Mouse (Mus musculus) left cerebral cortex, adult 9 months (tissue): ENCODE results near the gene Zfp704.
A peak's percentile ranks its signal among the peaks of the same experiment; 100 is the strongest.

Source experiments
- DNase-seq, 2 experiments: peaks; one replicate each; pipeline ENCODE4 v3.0.0; 2022; ENCODE audit warnings: low spot score in 2 of 2

Gene Zfp704

GRCm38 (mm10) chr3:9461660-9462059, 148.2 kb downstream of the Zfp704 start:
- DNase-seq: peak in 1 of 2 experiments; percentile 17

GRCm38 (mm10) chr3:9460284-9460683, 149.6 kb downstream of the Zfp704 start:
- no peak for DNase-seq

GRCm38 (mm10) chr3:9456380-9456890, 153.4 kb downstream of the Zfp704 start:
- DNase-seq: no peak

GRCm38 (mm10) chr3:9455351-9455750, 154.5 kb downstream of the Zfp704 start:
- DNase-seq: no peak

GRCm38 (mm10) chr3:9454556-9455330, 155.1 kb downstream of the Zfp704 start:
- peak in 1 of 2 experiments; percentile 53 for DNase-seq

- no peak for DNase-seq
Measured at GRCm38 (mm10) chr3:9450521-9450920, 159.4 kb downstream of the Zfp704 start.

GRCm38 (mm10) chr3:9449261-9450007, 160.5 kb downstream of the Zfp704 start:
- no peak for DNase-seq

- no peak for DNase-seq
Measured at GRCm38 (mm10) chr3:9448541-9448940, 161.3 kb downstream of the Zfp704 start.

GRCm38 (mm10) chr3:9444558-9444957, 165.3 kb downstream of the Zfp704 start:
- no peak for DNase-seq

GRCm38 (mm10) chr3:9443981-9444380, 165.9 kb downstream of the Zfp704 start:
- DNase-seq: no peak

- no peak for DNase-seq
Measured at GRCm38 (mm10) chr3:9443476-9443875, 166.4 kb downstream of the Zfp704 start.

GRCm38 (mm10) chr3:9441566-9442540, 168.0 kb downstream of the Zfp704 start:
- DNase-seq: peak in 1 of 2 experiments; percentile 37

GRCm38 (mm10) chr3:9440466-9440865, 169.4 kb downstream of the Zfp704 start:
- no peak for DNase-seq

- DNase-seq: no peak
Measured at GRCm38 (mm10) chr3:9439619-9440286, 170.1 kb downstream of the Zfp704 start.

- no peak for DNase-seq
Measured at GRCm38 (mm10) chr3:9436256-9436655, 173.6 kb downstream of the Zfp704 start.

- no peak for DNase-seq
Measured at GRCm38 (mm10) chr3:9434394-9435175, 175.3 kb downstream of the Zfp704 start.

GRCm38 (mm10) chr3:9432796-9433526, 176.9 kb downstream of the Zfp704 start:
- no peak for DNase-seq

GRCm38 (mm10) chr3:9432226-9432625, 177.7 kb downstream of the Zfp704 start:
- DNase-seq: no peak

- no peak for DNase-seq
Measured at GRCm38 (mm10) chr3:9429946-9430345, 179.9 kb downstream of the Zfp704 start.

GRCm38 (mm10) chr3:9427826-9428225, 182.1 kb downstream of the Zfp704 start:
- DNase-seq: no peak
